Mouse (Mus musculus): ENCODE measurements around the gene Jph3.

- TF ChIP-seq GATA1 (IDR thresholded peaks at IDR 0.05; ENCODE audit: borderline replicate concordance, low read length) (no peak), FLI1 (IDR thresholded peaks at IDR 0.05; ENCODE audit: low read length) (no peak)
These were observed 10.5 kb upstream of the Jph3 start for GRCm38 (mm10) chr8:121718925-121719324.
